Mouse (Mus musculus) layer of hippocampus, postnatal 36 days (tissue): ENCODE results near the gene Lrrc1. TPM values are rescaled to one million over a fixed set of nuclear protein-coding genes. Genes with fewer than 3 reads are reported as not detected.

Experiments used
- DNase-seq, 2 experiments: peaks; one replicate each; pipeline ENCODE4 v3.0.0; 2022
- total RNA-seq, 2 experiments: library from RNA; stranded (reverse); gene quantifications; 2 replicates each; pipeline ENCODE4 v1.2.3; 2021

Lrrc1 gene
- total RNA-seq, 2 experiments from 2014 or later, result 7.8 to 8.0 TPM

GRCm38 (mm10) chr9:77543351-77544321 lies 1.0 kb downstream of the Lrrc1 start:
- peak in 1 of 2 experiments; percentile 26 for DNase-seq

- DNase-seq, result no peak
Measured at GRCm38 (mm10) chr9:77541556-77541955, 3.1 kb downstream of the Lrrc1 start.

GRCm38 (mm10) chr9:77539232-77539631 lies 5.4 kb downstream of the Lrrc1 start:
- DNase-seq, result no peak

- no peak for DNase-seq
Measured at GRCm38 (mm10) chr9:77537357-77537756, 7.3 kb downstream of the Lrrc1 start.

GRCm38 (mm10) chr9:77536832-77537231 lies 7.8 kb downstream of the Lrrc1 start:
- DNase-seq, result no peak

- no peak for DNase-seq
Measured at GRCm38 (mm10) chr9:77536286-77536685, 8.4 kb downstream of the Lrrc1 start.

GRCm38 (mm10) chr9:77535021-77535744 lies 9.5 kb downstream of the Lrrc1 start:
- DNase-seq, result no peak

GRCm38 (mm10) chr9:77528379-77529041 lies 16.2 kb downstream of the Lrrc1 start:
- DNase-seq, result no peak

- DNase-seq, result no peak
Measured at GRCm38 (mm10) chr9:77527170-77527569, 17.5 kb downstream of the Lrrc1 start.

- no peak for DNase-seq
Measured at GRCm38 (mm10) chr9:77526715-77527114, 18.0 kb downstream of the Lrrc1 start.

- no peak for DNase-seq
Measured at GRCm38 (mm10) chr9:77525595-77526295, 18.9 kb downstream of the Lrrc1 start.

GRCm38 (mm10) chr9:77523793-77524192 lies 20.9 kb downstream of the Lrrc1 start:
- DNase-seq, result no peak

GRCm38 (mm10) chr9:77522476-77522875 lies 22.2 kb downstream of the Lrrc1 start:
- DNase-seq, result no peak

- no peak for DNase-seq
Measured at GRCm38 (mm10) chr9:77519198-77519597, 25.5 kb downstream of the Lrrc1 start.

GRCm38 (mm10) chr9:77516782-77517364 lies 27.8 kb downstream of the Lrrc1 start:
- no peak for DNase-seq

GRCm38 (mm10) chr9:77513892-77514291 lies 30.8 kb downstream of the Lrrc1 start:
- no peak for DNase-seq

- DNase-seq, result no peak
Measured at GRCm38 (mm10) chr9:77512220-77512619, 32.5 kb downstream of the Lrrc1 start.

GRCm38 (mm10) chr9:77510574-77510973 lies 34.1 kb downstream of the Lrrc1 start:
- DNase-seq, result no peak

GRCm38 (mm10) chr9:77507743-77508394 lies 36.8 kb downstream of the Lrrc1 start:
- DNase-seq, result no peak

- peak in 1 of 2 experiments; percentile 18 for DNase-seq
Measured at GRCm38 (mm10) chr9:77502548-77503438, 41.9 kb downstream of the Lrrc1 start.
